Mouse (Mus musculus) liver, postnatal 0 days (tissue): ENCODE results near the gene Crx. TPM values are rescaled to one million over a fixed set of nuclear protein-coding genes. Genes with fewer than 3 reads are reported as not detected.

Source experiments
- ATAC-seq: fragments of 200-750 bp; cut with Nextera tagmentation; 2 replicates; pipeline ENCODE4 v1.8.0; 2017; ENCODE audit warnings: mild to moderate bottlenecking, moderate library complexity
- DNase-seq: peaks from one replicate; pipeline ENCODE4 v3.0.0-alpha.2; 2016
- H3K27ac ChIP-seq: fragments of 300-500 bp; sonication (generic); 2 replicates; pipeline ENCODE4 v1.5.1; 2014; ENCODE audit warnings: antibody characterized with exemption, moderate library complexity, mild to moderate bottlenecking, low read depth
- H3K27me3 ChIP-seq: fragments of 300-500 bp; sonication (generic); 2 replicates; pipeline ENCODE4 v1.6.1; 2014; ENCODE audit warnings: low read length, control low read depth, mixed read lengths; ENCODE audit not compliant: insufficient read depth
- H3K36me3 ChIP-seq: fragments of 300-500 bp; sonication (generic); replicated peaks from 2 replicates; pipeline ENCODE4 v1.6.1; 2014; ENCODE audit warnings: mild to moderate bottlenecking, control low read depth, low read length, moderate library complexity, mixed read lengths; ENCODE audit not compliant: insufficient read depth
- H3K4me1 ChIP-seq: fragments of 300-500 bp; sonication (generic); 2 replicates; pipeline ENCODE4 v1.6.1; 2014; ENCODE audit warnings: antibody characterized with exemption, mild to moderate bottlenecking, control low read depth; ENCODE audit not compliant: insufficient read depth
- H3K4me2 ChIP-seq: fragments of 300-500 bp; sonication (generic); 2 replicates; pipeline ENCODE4 v1.6.1; 2014; ENCODE audit warnings: low read depth, mild to moderate bottlenecking, low read length, moderate library complexity, mixed read lengths
- H3K4me3 ChIP-seq: fragments of 300-500 bp; sonication (generic); 2 replicates; pipeline ENCODE4 v1.5.1; 2014; ENCODE audit warnings: low read depth, low read length
- H3K9ac ChIP-seq: fragments of 300-500 bp; sonication (generic); replicated peaks from 2 replicates; pipeline ENCODE4 v1.6.1; 2014; ENCODE audit warnings: mild to moderate bottlenecking, moderate library complexity
- H3K9me3 ChIP-seq: fragments of 300-500 bp; sonication (generic); 2 replicates; pipeline ENCODE4 v1.6.1; 2016; ENCODE audit warnings: mild to moderate bottlenecking, control low read depth, low read length, mixed read lengths
- CTCF ChIP-seq: sonication (generic); IDR thresholded peaks from 2 replicates; pipeline ENCODE4 v1.5.1; 2016; ENCODE audit warnings: antibody characterized with exemption, low read depth
- EP300 ChIP-seq: IDR thresholded peaks from 2 replicates; pipeline ENCODE4 v1.6.1; 2016; ENCODE audit warnings: antibody characterized with exemption, low read depth, mild to moderate bottlenecking
- WGBS: fragments of 180-500 bp; shearing (Covaris S2); extraction: QIAGEN DNeasy Blood & Tissue Kit; methylation state at CpG from one replicate; pipeline ENCODE4 v1.1.7; 2014; ENCODE audit not compliant: insufficient replicate concordance; 5-methylcytosine and 5-hydroxymethylcytosine counted together
- polyA plus RNA-seq: library from polyadenylated mRNA; unstranded; fragments of >200 nt; fragmentation: Nextera tagmentation; extraction: Ambion mirVana; gene quantifications from 2 replicates; pipeline ENCODE4 v1.2.1, GENCODE M21; 2015

The Crx gene
- polyA plus RNA-seq: not detected in 2 replicates

GRCm38 (mm10) chr7:15879756-15880155, at the start of gene Crx:
TSS of gene Crx (minus strand) at chr7:15879968.
- H3K4me2 ChIP-seq: no peak within 1 kb of the TSS
- H3K4me1 ChIP-seq: no peaks in the 10 kb centered on the region
- H3K9ac ChIP-seq: no peak within 1 kb of the TSS
- DNase-seq (no peak), ATAC-seq (no peak)
- no peak within 1 kb of the TSS for H3K4me3 ChIP-seq
- no peaks in the 10 kb centered on the region for H3K9me3 ChIP-seq
- no peak within 1 kb of the TSS for H3K27ac ChIP-seq
- H3K27me3 ChIP-seq: no peaks in the 10 kb centered on the region
- WGBS: 33% methylated on average over 4 of the region's 4 CpGs
- no peaks in the 10 kb centered on the region for H3K36me3 ChIP-seq
- TF ChIP-seq EP300 (no peak), CTCF (no peak)

- Histone ChIP-seq H3K4me3 (peak within 1 kb of the TSS; percentile 68), H3K4me1 (peaks cover 21% of the 10 kb centered on the region), H3K27ac (peak within 1 kb of the TSS; percentile 77), H3K9ac (peak within 1 kb of the TSS; percentile 85), H3K4me2 (peak within 1 kb of the TSS; percentile 89), H3K9me3 (no peaks in the 10 kb centered on the region), H3K36me3 (0 out of 2 replicates have a peak, but pooled peaks cover 11% of the 10 kb centered on the region), H3K27me3 (0 out of 2 replicates have a peak, but pooled peaks cover 4% of the 10 kb centered on the region)
- TF ChIP-seq CTCF: no peak
- TF ChIP-seq EP300: peak; percentile 50; the same call in 1 of the 2 replicates
- DNase-seq (peak; percentile 92), ATAC-seq (peak; percentile 99)
- 0% methylated on average over 33 of the region's 33 CpGs for WGBS
Observed at GRCm38 (mm10) chr7:15922220-15922773, 42.5 kb upstream of the Crx start, which contains the start of gene Selenow. TSS of gene Selenow (minus strand) at chr7:15922402.

GRCm38 (mm10) chr7:15921796-15922195, 42.0 kb upstream of the Crx start:
- Histone ChIP-seq H3K9me3 (no peaks in the 10 kb centered on the region), H3K27me3 (0 out of 2 replicates have a peak, but pooled peaks cover 4% of the 10 kb centered on the region), H3K36me3 (peaks cover 15% of the 10 kb centered on the region; the same call in 1 of the 2 replicates), H3K9ac (peak overlapping the region; percentile 85), H3K4me3 (peak overlapping the region; percentile 68), H3K4me2 (peak overlapping the region; percentile 89), H3K27ac (peak overlapping the region; percentile 77), H3K4me1 (peaks cover 21% of the 10 kb centered on the region)
- ATAC-seq (peak; percentile 52), DNase-seq (peak; percentile 51)
- 1% methylated on average over 10 of the region's 10 CpGs for WGBS
- TF ChIP-seq EP300 (no peak), CTCF (no peak)

GRCm38 (mm10) chr7:15920645-15921190, 41.0 kb upstream of the Crx start:
- WGBS: 89% methylated on average over 5 of the region's 6 CpGs
- Histone ChIP-seq H3K4me2 (peak overlapping the region; percentile 89), H3K27me3 (0 out of 2 replicates have a peak, but pooled peaks cover 4% of the 10 kb centered on the region), H3K4me3 (peak overlapping the region; percentile 68), H3K9ac (peak overlapping the region; percentile 85; the same call in 1 of the 2 replicates), H3K36me3 (peaks cover 16% of the 10 kb centered on the region; the same call in 1 of the 2 replicates), H3K27ac (no peak overlapping the region), H3K9me3 (no peaks in the 10 kb centered on the region), H3K4me1 (peaks cover 21% of the 10 kb centered on the region)
- DNase-seq (no peak), ATAC-seq (no peak)
- TF ChIP-seq CTCF: no peak
- no peak for TF ChIP-seq EP300

GRCm38 (mm10) chr7:15919947-15920346, 40.2 kb upstream of the Crx start:
- H3K9me3 ChIP-seq: no peaks in the 10 kb centered on the region
- TF ChIP-seq CTCF: no peak
- TF ChIP-seq EP300: no peak
- peaks cover 16% of the 10 kb centered on the region; the same call in 1 of the 2 replicates for H3K36me3 ChIP-seq
- H3K4me2 ChIP-seq: no peak overlapping the region
- ATAC-seq (no peak), DNase-seq (no peak)
- no peak overlapping the region for H3K4me3 ChIP-seq
- peaks cover 21% of the 10 kb centered on the region for H3K4me1 ChIP-seq
- no peak overlapping the region for H3K27ac ChIP-seq
- H3K9ac ChIP-seq: no peak overlapping the region
- WGBS: 89% methylated on average over 9 of the region's 9 CpGs
- H3K27me3 ChIP-seq: 0 out of 2 replicates have a peak, but pooled peaks cover 4% of the 10 kb centered on the region

GRCm38 (mm10) chr7:15918371-15918770, 38.6 kb upstream of the Crx start:
- H3K27ac ChIP-seq: no peak overlapping the region
- no peak for TF ChIP-seq EP300
- TF ChIP-seq CTCF: no peak
- H3K4me3 ChIP-seq: no peak overlapping the region
- DNase-seq (peak; percentile 39), ATAC-seq (no peak)
- no peak overlapping the region for H3K4me2 ChIP-seq
- H3K9me3 ChIP-seq: no peaks in the 10 kb centered on the region
- H3K27me3 ChIP-seq: 0 out of 2 replicates have a peak, but pooled peaks cover under 1% of the 10 kb centered on the region
- H3K9ac ChIP-seq: no peak overlapping the region
- H3K4me1 ChIP-seq: peaks cover 21% of the 10 kb centered on the region
- H3K36me3 ChIP-seq: peaks cover 16% of the 10 kb centered on the region; the same call in 1 of the 2 replicates
